8 mouse cellular contexts compared by ENCODE assay signal in genomic region chr4:106560213-106560845, GRCm38 (mm10). TPM values are rescaled to one million over a fixed set of nuclear protein-coding genes. Genes with fewer than 3 reads are reported as not detected.
A peak's percentile ranks its signal among the peaks of the same experiment; 100 is the strongest.
DNase-seq lines count a peak whose midpoint lies in the region; ATAC-seq lines count a peak whose summit lies in the region.

No protein-coding gene starts in this region.

- DNase-seq in adrenal gland, adult 2 months, result peak; percentile 17
- DNase-seq in adrenal gland, postnatal 25 days, result no peak
- peak; percentile 27 for DNase-seq in thymus, postnatal 4 days
- no peak for DNase-seq in thymus, postnatal 0 days (ENCODE audit: low spot score)
- DNase-seq in right cerebral cortex, postnatal 14 days, result no peak
- DNase-seq in cerebellum, adult 11-12 months, result no peak

- H3K79me2 ChIP-seq in macrophage (ENCODE audit: inconsistent target), result no peaks in the 10 kb centered on the region; the same call in 1 of the 2 replicates

- no peaks in the 10 kb centered on the region for H3K9me3 ChIP-seq in intestine, embryonic 16.5 days (ENCODE audit: control insufficient read depth, low read length)

- peak overlapping the region; percentile 86 for H3K4me3 ChIP-seq in intestine, embryonic 16.5 days (ENCODE audit: low read length)
- peak overlapping the region; percentile 19 for H3K4me3 ChIP-seq in macrophage (ENCODE audit: inconsistent target)

- H3K36me3 ChIP-seq in intestine, embryonic 16.5 days (ENCODE audit: control insufficient read depth, insufficient read depth, low read length), result no peaks in the 10 kb centered on the region; the same call in none of the 2 replicates
- H3K36me3 ChIP-seq in macrophage (ENCODE audit: inconsistent target), result no peaks in the 10 kb centered on the region

- 2% methylated on average over 20 of the region's 20 CpGs for WGBS in intestine, embryonic 16.5 days
- WGBS in macrophage (ENCODE audit: missing documents), result 16% methylated on average over 20 of the region's 20 CpGs

- H3K4me1 ChIP-seq in intestine, embryonic 16.5 days (ENCODE audit: control insufficient read depth, insufficient read depth, low read length), result peaks cover 29% of the 10 kb centered on the region

- H3K9ac ChIP-seq in intestine, embryonic 16.5 days (ENCODE audit: low read depth, low read length), result peak overlapping the region; percentile 86

- ATAC-seq in intestine, embryonic 16.5 days, result peak; percentile 79

- peak overlapping the region; percentile 92 for H3K27ac ChIP-seq in intestine, embryonic 16.5 days (ENCODE audit: low read length)
- H3K27ac ChIP-seq in macrophage, result peak overlapping the region; percentile 65

- H3K27me3 ChIP-seq in intestine, embryonic 16.5 days (replicated peaks; ENCODE audit: control insufficient read depth, insufficient read depth, low read length), result no peaks in the 10 kb centered on the region

- peak overlapping the region; percentile 93 for H3K4me2 ChIP-seq in intestine, embryonic 16.5 days (ENCODE audit: low read depth, low read length)

RNA-seq across cellular contexts. Expression of gene Dhcr24, which starts 0.5 kb away (rescaled TPM):
- total RNA-seq in adrenal gland, adult 2 months (2021), result 100 to 1,000 TPM in 1 of 2 experiments, 10 to 100 TPM in 1; 86.6 to 366 TPM
- polyA plus RNA-seq in adrenal gland, adult 2 months (2012; rRNA removed), result 253 and 508 TPM in 2 replicates
- 428 and 448 TPM in 2 replicates for total RNA-seq in adrenal gland, postnatal 25 days (2021)
- polyA plus RNA-seq in thymus, postnatal 0 days (2015; fragmentation: Nextera tagmentation; extraction: Ambion mirVana), result 7.2 and 7.8 TPM in 2 replicates
- 5.5 and 6.4 TPM in 2 replicates for polyA plus RNA-seq in intestine, embryonic 16.5 days (2015; fragmentation: Nextera tagmentation; extraction: Ambion mirVana)
- 1 to 10 TPM in 24 of 26 experiments, under 1 TPM in 2; 0.66 to 7.6 (median 2.0) TPM for total RNA-seq in macrophage (2018; cell fraction: chromatin; rRNA removed)
- total RNA-seq in macrophage (2018; cell fraction: cytosol; rRNA removed), result 10 to 100 TPM; 10.7 to 51.9 (median 22.2) TPM
- 10 to 100 TPM in 22 of 26 experiments, 1 to 10 TPM in 4; 4.2 to 88.9 (median 14.0) TPM for total RNA-seq in macrophage (2018; cell fraction: nucleus; rRNA removed)
- polyA plus RNA-seq in macrophage (2018), result 8.3 to 57.3 TPM (median 30.5 TPM) in 3 replicates

RNA-seq across cellular contexts. Expression of gene Lexm, which starts 56.7 kb away (rescaled TPM):
- total RNA-seq in adrenal gland, adult 2 months (2021), result not detected
- polyA plus RNA-seq in adrenal gland, adult 2 months (2012; rRNA removed), result not detected in 2 replicates
- not detected in 2 replicates for total RNA-seq in adrenal gland, postnatal 25 days (2021)
- 0.15 TPM in 1 of 2 replicates, not detected in the other for polyA plus RNA-seq in thymus, postnatal 0 days (2015; fragmentation: Nextera tagmentation; extraction: Ambion mirVana)
- not detected in 2 replicates for polyA plus RNA-seq in intestine, embryonic 16.5 days (2015; fragmentation: Nextera tagmentation; extraction: Ambion mirVana)
- not detected for total RNA-seq in macrophage (2018; cell fraction: chromatin; rRNA removed)
- not detected for total RNA-seq in macrophage (2018; cell fraction: cytosol; rRNA removed)
- total RNA-seq in macrophage (2018; cell fraction: nucleus; rRNA removed), result not detected
- not detected in 3 replicates for polyA plus RNA-seq in macrophage (2018)

Comparison
In these comparisons a context has a peak if more than half of its experiments do, and no peak if none do; other contexts are left out.
1. DNase-seq: peak in adrenal gland, adult 2 months (single experiment) and thymus, postnatal 4 days (single experiment); none in adrenal gland, postnatal 25 days (single experiment), thymus, postnatal 0 days (single experiment), right cerebral cortex, postnatal 14 days (single experiment) and cerebellum, adult 11-12 months (single experiment).